Mouse (Mus musculus) bone marrow, adult 2 months (tissue): Measurements from ENCODE around the gene Zfp78.

Source experiments
- CTCF ChIP-seq: fragments of 200-500 bp; IDR thresholded peaks from 2 replicates; pipeline ENCODE4 v1.5.1; 2011; ENCODE audit warnings: low read length, control low read depth; ENCODE audit not compliant: control insufficient read depth, insufficient read depth
- POLR2A ChIP-seq: fragments of 200-500 bp; IDR thresholded peaks from 2 replicates; pipeline ENCODE4 v1.6.1; 2011; ENCODE audit warnings: low read depth, mild to moderate bottlenecking, control low read depth, low read length, borderline replicate concordance; ENCODE audit not compliant: control insufficient read depth

GRCm38 (mm10) chr7:6397996-6398975 lies 35.2 kb downstream of the Zfp78 start, which contains the start of gene Smim17:
- TF ChIP-seq CTCF (no peak), POLR2A (no peak)
